Mouse (Mus musculus) subcutaneous adipose tissue, adult 2 months (tissue): ENCODE measurements around the gene Vmn1r3. TPM values are rescaled to one million over a fixed set of nuclear protein-coding genes. Genes with fewer than 3 reads are reported as not detected.

ENCODE experiments used
- polyA plus RNA-seq: library from polyadenylated mRNA; depleted of rRNA; stranded (reverse); fragments of >200 nt; gene quantifications from 2 replicates; pipeline ENCODE4 v1.2.3, GENCODE M21; 2012; ENCODE audit warnings: low replicate concordance; rRNA removed

The Vmn1r3 gene
- polyA plus RNA-seq: not detected in 2 replicates

GRCm38 (mm10) chr4:3185258-3185657, at the start of gene Vmn1r3:
TSS of gene Vmn1r3 (minus strand) at chr4:3185358.

GRCm38 (mm10) chr4:3167020-3167419, 18.1 kb downstream of the Vmn1r3 start, which contains the start of gene Vmn1r2:
TSS of gene Vmn1r2 (plus strand) at chr4:3167320.

Other genes with a start within 250 kb of the Vmn1r3 start
- not detected in 2 replicates for gene Vmn1r2, start 18.0 kb downstream of the Vmn1r3 start, polyA plus RNA-seq